Mouse (Mus musculus) urinary bladder, postnatal 25 days (tissue): ENCODE measurements around the gene Gm10135.
"Not testable (repeated sequence)": the region's sequence is repeated elsewhere in the genome, so short reads cannot be mapped to it uniquely, and the experiment has no call there.

Source experiments
- DNase-seq: peaks from one replicate; pipeline ENCODE4 v3.0.0; 2022; ENCODE audit warnings: low spot score

The Gm10135 gene

GRCm38 (mm10) chr5:72960096-72960495, 14.4 kb downstream of the Gm10135 start:
- no peak for DNase-seq

GRCm38 (mm10) chr5:72957281-72957680, 17.2 kb downstream of the Gm10135 start:
- DNase-seq, result no peak

- DNase-seq, result no peak
These were observed 20.4 kb downstream of the Gm10135 start for GRCm38 (mm10) chr5:72953996-72954604.

- DNase-seq, result no peak
These were observed 24.2 kb downstream of the Gm10135 start for GRCm38 (mm10) chr5:72950252-72950651.

GRCm38 (mm10) chr5:72948136-72948535, 26.4 kb downstream of the Gm10135 start:
- no peak for DNase-seq

- no peak for DNase-seq
These were observed 33.5 kb downstream of the Gm10135 start for GRCm38 (mm10) chr5:72940906-72941432.

GRCm38 (mm10) chr5:72939311-72939710, 35.2 kb downstream of the Gm10135 start:
- no peak for DNase-seq

GRCm38 (mm10) chr5:72938421-72938820, 36.1 kb downstream of the Gm10135 start:
- not testable (repeated sequence) for DNase-seq

- DNase-seq, result no peak
These were observed 41.4 kb downstream of the Gm10135 start for GRCm38 (mm10) chr5:72933026-72933675.

- no peak for DNase-seq
These were observed 47.4 kb downstream of the Gm10135 start for GRCm38 (mm10) chr5:72927074-72927473.

- no peak for DNase-seq
These were observed 51.7 kb downstream of the Gm10135 start for GRCm38 (mm10) chr5:72922796-72923195.

GRCm38 (mm10) chr5:72921171-72921570, 53.3 kb downstream of the Gm10135 start:
- DNase-seq, result no peak

- DNase-seq, result no peak
These were observed 54.1 kb downstream of the Gm10135 start for GRCm38 (mm10) chr5:72920416-72920815.

GRCm38 (mm10) chr5:72916851-72917250, 57.7 kb downstream of the Gm10135 start:
- DNase-seq, result no peak

GRCm38 (mm10) chr5:72916048-72916447, 58.5 kb downstream of the Gm10135 start:
- no peak for DNase-seq
